Mouse (Mus musculus): ENCODE results near the gene Zfp541. TPM values are rescaled to one million over a fixed set of nuclear protein-coding genes. Genes with fewer than 3 reads are reported as not detected.
A peak's percentile ranks its signal among the peaks of the same experiment; 100 is the strongest.

The Zfp541 gene
- polyA plus RNA-seq (2014; fragmentation: Nextera tagmentation; extraction: Ambion mirVana): not detected in 2 replicates

- H3K36me3 ChIP-seq (ENCODE audit: control insufficient read depth, insufficient read depth, low read length): no peaks in the 10 kb centered on the region
- no peak within 1 kb of the TSS for H3K9ac ChIP-seq (ENCODE audit: low read length)
- H3K4me3 ChIP-seq (ENCODE audit: low read depth, low read length): no peak within 1 kb of the TSS
- WGBS: 49% methylated on average over 56 of the region's 80 CpGs
- DNase-seq (ENCODE audit: low spot score): no peak
- H3K4me1 ChIP-seq (replicated peaks; ENCODE audit: control insufficient read depth, insufficient read depth, low read length): no peaks in the 10 kb centered on the region
- ATAC-seq (replicated peaks; ENCODE audit: low FRiP score): no peak
- H3K27ac ChIP-seq (ENCODE audit: low read depth, low read length): no peak within 1 kb of the TSS
- H3K4me2 ChIP-seq (ENCODE audit: low read depth, low read length, severe bottlenecking): peak within 1 kb of the TSS; percentile 8; the same call in 1 of the 2 replicates
- peaks cover 4% of the 10 kb centered on the region; the same call in 1 of the 2 replicates for H3K9me3 ChIP-seq (ENCODE audit: control insufficient read depth, low read length)
- peaks cover 8% of the 10 kb centered on the region for H3K27me3 ChIP-seq (ENCODE audit: control insufficient read depth, insufficient read depth, low read length)
These were observed at the start of gene Zfp541 for GRCm38 (mm10) chr7:16061219-16062098. TSS of gene Zfp541 (plus strand) at chr7:16061814.

- no peak for DNase-seq (ENCODE audit: low spot score)
These were observed 48.9 kb upstream of the Zfp541 start for GRCm38 (mm10) chr7:16012576-16013263.

GRCm38 (mm10) chr7:16013722-16014275 lies 47.8 kb upstream of the Zfp541 start:
- no peak overlapping the region for H3K9ac ChIP-seq (ENCODE audit: low read length)
- no peak overlapping the region for H3K4me2 ChIP-seq (ENCODE audit: low read depth, low read length, severe bottlenecking)
- 84% methylated on average over 5 of the region's 5 CpGs for WGBS
- no peak for DNase-seq (ENCODE audit: low spot score)
- no peaks in the 10 kb centered on the region for H3K9me3 ChIP-seq (ENCODE audit: control insufficient read depth, low read length)
- H3K4me3 ChIP-seq (ENCODE audit: low read depth, low read length): no peak overlapping the region
- ATAC-seq (replicated peaks; ENCODE audit: low FRiP score): no peak
- H3K27ac ChIP-seq (ENCODE audit: low read depth, low read length): no peak overlapping the region
- no peaks in the 10 kb centered on the region for H3K27me3 ChIP-seq (ENCODE audit: control insufficient read depth, insufficient read depth, low read length)
- no peaks in the 10 kb centered on the region for H3K36me3 ChIP-seq (ENCODE audit: control insufficient read depth, insufficient read depth, low read length)
- no peaks in the 10 kb centered on the region for H3K4me1 ChIP-seq (replicated peaks; ENCODE audit: control insufficient read depth, insufficient read depth, low read length)

More at GRCm38 (mm10) chr7:16012576-16013263, 48.9 kb upstream of the Zfp541 start:
- ATAC-seq (replicated peaks; ENCODE audit: low FRiP score): no peak
- Histone ChIP-seq H3K4me3 (ENCODE audit: low read depth, low read length) (no peak overlapping the region), H3K36me3 (ENCODE audit: control insufficient read depth, insufficient read depth, low read length) (no peaks in the 10 kb centered on the region), H3K27me3 (ENCODE audit: control insufficient read depth, insufficient read depth, low read length) (no peaks in the 10 kb centered on the region), H3K27ac (ENCODE audit: low read depth, low read length) (no peak overlapping the region), H3K4me1 (replicated peaks; ENCODE audit: control insufficient read depth, insufficient read depth, low read length) (no peaks in the 10 kb centered on the region), H3K9me3 (ENCODE audit: control insufficient read depth, low read length) (no peaks in the 10 kb centered on the region), H3K4me2 (ENCODE audit: low read depth, low read length, severe bottlenecking) (no peak overlapping the region), H3K9ac (ENCODE audit: low read length) (no peak overlapping the region)
- WGBS: 80% methylated on average over 11 of the region's 11 CpGs

- ATAC-seq (replicated peaks; ENCODE audit: low FRiP score): no peak
- Histone ChIP-seq H3K9ac (ENCODE audit: low read length) (no peak overlapping the region), H3K9me3 (ENCODE audit: control insufficient read depth, low read length) (no peaks in the 10 kb centered on the region), H3K4me2 (ENCODE audit: low read depth, low read length, severe bottlenecking) (no peak overlapping the region), H3K27ac (ENCODE audit: low read depth, low read length) (no peak overlapping the region), H3K27me3 (ENCODE audit: control insufficient read depth, insufficient read depth, low read length) (no peaks in the 10 kb centered on the region), H3K4me3 (ENCODE audit: low read depth, low read length) (no peak overlapping the region), H3K36me3 (ENCODE audit: control insufficient read depth, insufficient read depth, low read length) (no peaks in the 10 kb centered on the region), H3K4me1 (replicated peaks; ENCODE audit: control insufficient read depth, insufficient read depth, low read length) (no peaks in the 10 kb centered on the region)
- WGBS: 94% methylated on average over 8 of the region's 8 CpGs
- no peak for DNase-seq (ENCODE audit: low spot score)
These were observed 47.0 kb upstream of the Zfp541 start for GRCm38 (mm10) chr7:16014521-16015175.

- Histone ChIP-seq H3K36me3 (ENCODE audit: control insufficient read depth, insufficient read depth, low read length) (no peaks in the 10 kb centered on the region), H3K4me1 (replicated peaks; ENCODE audit: control insufficient read depth, insufficient read depth, low read length) (no peaks in the 10 kb centered on the region), H3K4me3 (ENCODE audit: low read depth, low read length) (no peak overlapping the region), H3K27me3 (ENCODE audit: control insufficient read depth, insufficient read depth, low read length) (no peaks in the 10 kb centered on the region), H3K27ac (ENCODE audit: low read depth, low read length) (no peak overlapping the region), H3K4me2 (ENCODE audit: low read depth, low read length, severe bottlenecking) (no peak overlapping the region), H3K9ac (ENCODE audit: low read length) (no peak overlapping the region), H3K9me3 (ENCODE audit: control insufficient read depth, low read length) (no peaks in the 10 kb centered on the region)
- DNase-seq (ENCODE audit: low spot score): no peak
- 90% methylated on average over 5 of the region's 5 CpGs for WGBS
- no peak for ATAC-seq (replicated peaks; ENCODE audit: low FRiP score)
These were observed 46.2 kb upstream of the Zfp541 start for GRCm38 (mm10) chr7:16015384-16015783.

GRCm38 (mm10) chr7:16018016-16018810 lies 43.4 kb upstream of the Zfp541 start:
- Histone ChIP-seq H3K27ac (ENCODE audit: low read depth, low read length) (no peak overlapping the region), H3K4me1 (replicated peaks; ENCODE audit: control insufficient read depth, insufficient read depth, low read length) (no peaks in the 10 kb centered on the region), H3K4me2 (ENCODE audit: low read depth, low read length, severe bottlenecking) (no peak overlapping the region), H3K9me3 (ENCODE audit: control insufficient read depth, low read length) (no peaks in the 10 kb centered on the region), H3K36me3 (ENCODE audit: control insufficient read depth, insufficient read depth, low read length) (no peaks in the 10 kb centered on the region), H3K9ac (ENCODE audit: low read length) (no peak overlapping the region), H3K4me3 (ENCODE audit: low read depth, low read length) (no peak overlapping the region), H3K27me3 (ENCODE audit: control insufficient read depth, insufficient read depth, low read length) (no peaks in the 10 kb centered on the region)
- no peak for ATAC-seq (replicated peaks; ENCODE audit: low FRiP score)
- no peak for DNase-seq (ENCODE audit: low spot score)
- 84% methylated on average over 9 of the region's 9 CpGs for WGBS

GRCm38 (mm10) chr7:16019256-16020094 lies 42.1 kb upstream of the Zfp541 start:
- Histone ChIP-seq H3K4me1 (replicated peaks; ENCODE audit: control insufficient read depth, insufficient read depth, low read length) (no peaks in the 10 kb centered on the region), H3K36me3 (ENCODE audit: control insufficient read depth, insufficient read depth, low read length) (no peaks in the 10 kb centered on the region), H3K4me3 (ENCODE audit: low read depth, low read length) (no peak overlapping the region), H3K4me2 (ENCODE audit: low read depth, low read length, severe bottlenecking) (no peak overlapping the region), H3K27ac (ENCODE audit: low read depth, low read length) (no peak overlapping the region), H3K9ac (ENCODE audit: low read length) (no peak overlapping the region), H3K27me3 (ENCODE audit: control insufficient read depth, insufficient read depth, low read length) (no peaks in the 10 kb centered on the region), H3K9me3 (ENCODE audit: control insufficient read depth, low read length) (no peaks in the 10 kb centered on the region)
- WGBS: 90% methylated on average over 5 of the region's 5 CpGs
- DNase-seq (ENCODE audit: low spot score) (no peak), ATAC-seq (replicated peaks; ENCODE audit: low FRiP score) (no peak)

Data from forebrain, embryonic 11.5 days (tissue).